Mouse (Mus musculus) liver, embryonic 11.5 days (tissue): ENCODE data around the gene Dgkk. TPM values are rescaled to one million over a fixed set of nuclear protein-coding genes. Genes with fewer than 3 reads are reported as not detected.
A peak's percentile ranks its signal among the peaks of the same experiment; 100 is the strongest.
"Not testable (repeated sequence)": the region's sequence is repeated elsewhere in the genome, so short reads cannot be mapped to it uniquely, and the experiment has no call there.

Experiments
- ATAC-seq: fragments of 200-750 bp; cut with Nextera tagmentation; replicated peaks from 2 replicates; pipeline ENCODE4 v1.8.0; 2017; ENCODE audit warnings: moderate number of reproducible peaks, mild to moderate bottlenecking, moderate TSS enrichment, moderate library complexity; ENCODE audit not compliant: low FRiP score
- DNase-seq: peaks from one replicate; pipeline ENCODE4 v3.0.0-alpha.2; 2017; ENCODE audit warnings: low spot score
- H3K27ac ChIP-seq: fragments of 300-500 bp; sonication (generic); 2 replicates; pipeline ENCODE4 v1.5.1; 2014; ENCODE audit warnings: mild to moderate bottlenecking, low read depth, low read length, control low read depth
- H3K27me3 ChIP-seq: fragments of 300-500 bp; sonication (generic); replicated peaks from 2 replicates; pipeline ENCODE4 v1.6.1; 2014; ENCODE audit warnings: low read length, mixed read lengths; ENCODE audit not compliant: control insufficient read depth, insufficient read depth
- H3K36me3 ChIP-seq: fragments of 300-500 bp; sonication (generic); 2 replicates; pipeline ENCODE4 v1.6.1; 2014; ENCODE audit warnings: mild to moderate bottlenecking, low read length, moderate library complexity, mixed read lengths; ENCODE audit not compliant: control insufficient read depth, insufficient read depth
- H3K4me1 ChIP-seq: fragments of 300-500 bp; sonication (generic); replicated peaks from 2 replicates; pipeline ENCODE4 v1.6.1; 2014; ENCODE audit warnings: low read length, mixed read lengths; ENCODE audit not compliant: control insufficient read depth, insufficient read depth
- H3K4me2 ChIP-seq: fragments of 300-500 bp; sonication (generic); 2 replicates; pipeline ENCODE4 v1.6.1; 2014; ENCODE audit warnings: mild to moderate bottlenecking, control low read depth, moderate library complexity
- H3K4me3 ChIP-seq: fragments of 300-500 bp; sonication (generic); 2 replicates; pipeline ENCODE4 v1.5.1; 2014; ENCODE audit warnings: low read depth, low read length, control low read depth
- H3K9ac ChIP-seq: fragments of 300-500 bp; sonication (generic); 2 replicates; pipeline ENCODE4 v1.6.1; 2014; ENCODE audit warnings: low read depth, low read length, control low read depth
- H3K9me3 ChIP-seq: fragments of 300-500 bp; sonication (generic); 2 replicates; pipeline ENCODE4 v1.6.1; 2016; ENCODE audit warnings: low read length, inconsistent platforms, mixed read lengths; ENCODE audit not compliant: control insufficient read depth
- WGBS: fragments of 180-500 bp; shearing (Covaris S2); extraction: QIAGEN DNeasy Blood & Tissue Kit; methylation state at CpG from one replicate; pipeline ENCODE4 v1.1.7; 2014; 5-methylcytosine and 5-hydroxymethylcytosine counted together
- polyA plus RNA-seq: library from polyadenylated mRNA; unstranded; fragments of >200 nt; fragmentation: Nextera tagmentation; extraction: Ambion mirVana; gene quantifications from 2 replicates; pipeline ENCODE4 v1.2.1, GENCODE M21; 2014

Gene Dgkk
- 1.7 and 1.8 TPM in 2 replicates for polyA plus RNA-seq

DNA sequence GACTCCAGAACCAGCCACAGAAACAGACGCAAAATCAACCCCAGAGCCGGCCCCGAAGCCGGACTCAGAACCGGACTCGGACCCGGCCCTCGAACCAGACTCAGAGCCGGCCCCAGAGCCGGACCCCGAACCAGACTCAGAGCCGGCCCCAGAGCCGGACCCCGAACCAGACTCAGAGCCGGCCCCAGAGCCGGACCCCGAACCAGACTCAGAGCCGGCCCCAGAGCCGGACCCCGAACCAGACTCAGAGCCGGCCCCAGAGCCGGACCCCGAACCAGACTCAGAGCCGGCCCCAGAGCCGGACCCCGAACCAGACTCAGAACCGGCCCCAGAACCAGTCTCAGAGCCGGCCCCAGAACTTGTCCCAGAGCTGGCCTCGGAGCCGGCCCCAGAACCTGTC is at the start of gene Dgkk:
Dgkk (plus strand) TSS at position 301 of the 400 bp plus-strand sequence.
- peak within 1 kb of the TSS; percentile 54 for H3K4me2 ChIP-seq
- H3K4me3 ChIP-seq: peak within 1 kb of the TSS; percentile 14; the same call in 1 of the 2 replicates
- not testable (repeated sequence) for H3K4me1 ChIP-seq, H3K36me3 ChIP-seq, H3K9ac ChIP-seq, DNase-seq, H3K27ac ChIP-seq, H3K9me3 ChIP-seq, ATAC-seq
- peaks cover 15% of the 10 kb centered on the region for H3K27me3 ChIP-seq
- WGBS: 32% methylated on average over 18 of the region's 30 CpGs

DNA sequence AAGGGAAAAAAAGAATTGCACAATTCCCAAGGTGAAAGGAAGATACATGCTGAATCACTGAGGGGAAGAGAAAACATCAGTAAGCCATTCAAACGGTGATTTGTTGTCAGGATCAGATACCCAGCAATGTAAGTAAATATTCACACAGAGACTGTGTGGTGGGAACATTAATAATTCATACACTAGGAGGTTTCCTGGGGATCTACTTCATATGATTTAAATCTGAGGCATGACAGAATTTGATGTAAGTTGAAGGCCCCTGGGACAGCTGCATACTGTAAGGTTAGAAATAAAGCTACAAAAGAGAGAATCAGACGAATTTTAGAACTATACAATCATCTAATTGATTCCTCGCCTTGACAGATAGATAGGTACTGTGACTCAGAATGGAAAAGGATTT is 45.1 kb upstream of the Dgkk start:
- ATAC-seq: no peak
- Histone ChIP-seq H3K9me3 (no peaks in the 10 kb centered on the region), H3K36me3 (no peaks in the 10 kb centered on the region), H3K4me2 (no peak overlapping the region), H3K27me3 (no peaks in the 10 kb centered on the region), H3K9ac (no peak overlapping the region), H3K4me1 (no peaks in the 10 kb centered on the region), H3K27ac (no peak overlapping the region), H3K4me3 (no peak overlapping the region)
- WGBS: 66% methylated on average over 3 of the region's 3 CpGs
- DNase-seq: no peak

DNA sequence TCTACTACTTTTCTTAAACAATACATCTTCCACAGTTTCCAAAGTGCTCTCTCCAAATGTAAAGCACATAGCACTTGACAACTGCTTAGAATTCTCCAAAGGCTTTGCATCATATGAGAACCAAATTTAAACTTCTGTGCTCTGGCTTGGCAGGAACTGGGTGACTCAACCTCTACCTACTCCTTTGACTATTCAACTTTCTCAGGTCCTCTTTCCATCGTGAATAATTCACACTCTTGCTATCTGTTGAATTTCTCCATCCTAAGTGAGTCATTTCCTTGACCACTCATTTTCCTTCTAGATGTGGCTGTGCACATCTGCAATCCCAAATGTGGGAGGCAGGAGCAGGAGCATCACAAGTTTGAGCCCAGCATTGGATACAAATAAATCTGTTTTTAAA is 28.4 kb upstream of the Dgkk start:
- Histone ChIP-seq H3K36me3 (no peaks in the 10 kb centered on the region), H3K9me3 (no peaks in the 10 kb centered on the region), H3K4me1 (no peaks in the 10 kb centered on the region), H3K27ac (no peak overlapping the region), H3K4me2 (no peak overlapping the region), H3K4me3 (no peak overlapping the region), H3K27me3 (no peaks in the 10 kb centered on the region), H3K9ac (no peak overlapping the region)
- no peak for ATAC-seq
- DNase-seq: no peak
- 28% methylated on average over 1 of the region's 1 CpGs for WGBS

DNA sequence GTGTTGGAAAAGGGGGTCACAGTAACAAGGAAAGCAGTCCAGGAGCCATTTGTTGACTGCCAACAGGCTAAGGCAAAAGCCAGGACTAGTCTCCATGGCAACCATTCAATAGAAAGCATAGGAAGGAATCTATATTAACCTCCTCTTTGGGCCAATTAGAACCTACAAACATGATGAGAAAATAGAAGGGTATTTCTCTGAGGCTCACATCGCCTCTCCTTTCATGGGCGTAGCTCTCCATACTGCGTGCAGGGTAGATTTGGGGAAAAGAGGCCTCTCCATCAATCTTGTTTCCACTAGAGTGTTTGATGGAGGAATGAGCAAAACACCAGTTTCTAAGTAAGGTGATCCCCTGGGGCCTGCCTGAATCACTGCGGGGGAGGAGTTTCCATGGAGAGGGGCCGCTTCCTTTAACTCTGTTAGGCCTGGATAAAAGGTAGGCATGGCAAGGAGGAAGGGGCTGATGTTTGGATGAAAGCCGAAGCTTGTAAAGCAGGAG is 27.5 kb upstream of the Dgkk start:
- ATAC-seq: no peak
- H3K36me3 ChIP-seq: no peaks in the 10 kb centered on the region
- H3K9me3 ChIP-seq: no peaks in the 10 kb centered on the region
- WGBS: 45% methylated on average over 6 of the region's 6 CpGs
- H3K27me3 ChIP-seq: no peaks in the 10 kb centered on the region
- no peak overlapping the region for H3K4me2 ChIP-seq
- H3K4me3 ChIP-seq: no peak overlapping the region
- no peak overlapping the region for H3K27ac ChIP-seq
- no peaks in the 10 kb centered on the region for H3K4me1 ChIP-seq
- DNase-seq: no peak
- H3K9ac ChIP-seq: no peak overlapping the region

DNA sequence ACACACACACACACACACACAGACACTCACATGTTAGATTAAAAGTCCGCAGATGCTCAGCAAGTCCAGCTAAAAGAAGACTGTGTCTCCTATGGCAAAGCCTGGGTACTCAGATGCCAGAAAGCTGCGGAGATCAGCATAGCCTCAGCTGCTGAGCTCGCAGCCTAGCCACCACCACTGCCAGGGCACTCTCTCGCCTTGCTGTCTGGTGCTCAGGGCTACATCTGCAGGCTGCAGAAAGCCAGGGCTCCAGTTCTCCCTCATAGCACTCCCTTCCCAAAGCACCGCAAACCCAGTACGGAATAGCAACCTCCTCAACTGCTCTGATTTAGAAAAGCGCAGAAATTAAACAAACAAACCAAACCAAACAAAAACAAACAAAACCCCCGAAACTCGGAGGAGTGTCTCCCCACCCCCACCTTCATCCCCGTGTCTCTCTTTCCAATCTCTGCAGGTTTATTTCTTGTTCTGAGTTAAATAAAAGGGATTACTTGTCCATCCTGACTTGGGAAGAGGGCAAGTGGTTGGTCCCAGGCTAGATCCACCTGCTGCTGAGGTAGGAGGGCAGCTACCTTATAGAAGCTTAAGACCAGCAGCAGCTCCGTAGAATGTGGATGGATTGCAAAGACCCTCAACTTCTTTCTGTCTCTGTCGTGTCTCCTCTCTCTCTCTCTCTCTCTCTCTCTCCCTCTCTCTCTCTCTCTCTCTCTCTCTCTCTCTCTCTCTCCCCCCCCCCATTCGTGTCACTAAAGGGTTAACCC is 1.4 kb upstream of the Dgkk start:
- H3K36me3 ChIP-seq: no peaks in the 10 kb centered on the region
- DNase-seq (no peak), ATAC-seq (no peak)
- H3K9ac ChIP-seq: no peak overlapping the region
- H3K27me3 ChIP-seq: peaks cover 15% of the 10 kb centered on the region
- H3K4me3 ChIP-seq: no peak overlapping the region
- H3K9me3 ChIP-seq: no peaks in the 10 kb centered on the region
- no peak overlapping the region for H3K27ac ChIP-seq
- WGBS: 15% methylated on average over 12 of the region's 13 CpGs
- peak overlapping the region; percentile 31; the same call in 1 of the 2 replicates for H3K4me2 ChIP-seq
- H3K4me1 ChIP-seq: no peaks in the 10 kb centered on the region

DNA sequence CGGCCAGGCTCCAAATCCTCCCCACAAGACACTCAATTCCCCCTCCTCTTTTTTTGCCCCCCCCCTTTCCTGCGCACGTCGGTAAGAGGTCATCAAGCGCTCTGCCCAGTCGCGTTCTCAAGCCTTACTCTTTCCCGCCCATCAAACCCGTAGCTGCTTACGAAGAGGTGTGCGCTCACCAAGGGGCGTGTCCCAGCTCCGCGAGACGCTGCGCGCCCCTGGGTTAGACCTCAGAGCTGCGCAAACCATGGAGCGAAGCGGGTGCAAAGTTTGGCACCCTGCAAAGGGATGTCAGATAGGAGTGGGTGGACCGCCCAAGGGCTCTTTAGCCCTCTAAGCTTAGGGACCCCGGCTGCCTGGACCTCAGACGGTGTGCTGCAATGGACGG is 862 bp upstream of the Dgkk start:
- Histone ChIP-seq H3K27me3 (peaks cover 15% of the 10 kb centered on the region), H3K9me3 (no peaks in the 10 kb centered on the region), H3K4me1 (no peaks in the 10 kb centered on the region), H3K27ac (no peak overlapping the region), H3K9ac (no peak overlapping the region), H3K36me3 (no peaks in the 10 kb centered on the region), H3K4me3 (0 out of 2 replicates have a peak overlapping the region, but pooled peaks have one; percentile 12), H3K4me2 (peak overlapping the region; percentile 54)
- WGBS: 8% methylated on average over 24 of the region's 24 CpGs
- ATAC-seq (peak; percentile 62), DNase-seq (peak; percentile 31)

DNA sequence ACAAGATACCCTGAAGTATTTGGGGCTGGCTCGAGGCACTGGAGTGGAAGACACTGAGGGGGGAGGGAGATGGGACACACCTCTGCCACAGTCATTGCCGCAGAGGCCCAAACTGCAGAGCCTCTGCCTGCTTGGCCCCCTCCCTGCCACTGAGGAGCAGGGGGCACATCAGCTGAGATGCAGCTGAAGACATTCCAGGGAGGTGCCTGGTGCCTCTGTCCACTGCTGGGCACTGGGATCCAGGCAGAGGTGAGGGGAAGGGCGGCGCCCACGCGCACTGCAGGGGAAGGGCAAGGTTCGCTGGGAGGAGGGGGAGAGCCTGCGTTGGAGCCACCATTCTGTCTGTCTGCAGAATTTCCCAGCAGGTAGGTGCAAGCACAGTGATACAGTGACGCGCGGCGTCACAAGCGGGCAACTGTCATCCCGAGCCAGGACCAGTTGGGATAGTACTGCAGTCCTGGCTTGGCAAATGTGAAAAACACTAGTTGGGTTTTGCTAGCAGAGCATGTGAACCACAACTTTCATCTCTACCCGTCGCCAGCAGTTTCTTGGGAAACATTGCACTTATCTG is 948 bp downstream of the Dgkk start:
- no peak overlapping the region for H3K9ac ChIP-seq
- peak overlapping the region; percentile 10; the same call in 1 of the 2 replicates for H3K4me3 ChIP-seq
- no peak overlapping the region for H3K27ac ChIP-seq
- H3K9me3 ChIP-seq: no peaks in the 10 kb centered on the region
- 23% methylated on average over 16 of the region's 16 CpGs for WGBS
- H3K36me3 ChIP-seq: no peaks in the 10 kb centered on the region
- peak overlapping the region; percentile 31 for H3K4me2 ChIP-seq
- peaks cover 15% of the 10 kb centered on the region for H3K27me3 ChIP-seq
- DNase-seq (no peak), ATAC-seq (no peak)
- H3K4me1 ChIP-seq: no peaks in the 10 kb centered on the region

DNA sequence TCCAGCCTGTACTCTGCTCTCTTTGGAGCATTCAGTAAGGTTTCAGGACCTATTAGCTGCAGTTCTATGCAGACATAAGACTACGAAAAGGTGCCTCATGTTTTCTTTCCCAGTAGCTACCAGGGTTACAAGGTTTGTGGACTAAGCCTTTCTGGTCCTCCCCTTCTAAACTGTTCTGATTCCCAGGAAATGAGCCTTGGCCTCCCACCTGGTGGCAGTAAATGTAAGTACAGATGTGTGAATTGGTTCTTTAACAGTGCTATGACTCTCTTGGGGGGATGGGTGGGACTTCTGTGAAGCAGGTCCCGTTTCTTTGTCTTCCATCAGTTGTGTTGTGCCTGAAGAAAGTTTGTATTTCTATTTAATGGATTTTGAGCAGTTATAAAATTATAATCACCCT is 53.4 kb downstream of the Dgkk start:
- Histone ChIP-seq H3K27ac (no peak overlapping the region), H3K4me2 (no peak overlapping the region), H3K9ac (no peak overlapping the region), H3K4me1 (no peaks in the 10 kb centered on the region), H3K4me3 (no peak overlapping the region), H3K27me3 (no peaks in the 10 kb centered on the region), H3K9me3 (no peaks in the 10 kb centered on the region), H3K36me3 (no peaks in the 10 kb centered on the region)
- WGBS: 60% methylated on average over 2 of the region's 2 CpGs
- DNase-seq (no peak), ATAC-seq (no peak)

DNA sequence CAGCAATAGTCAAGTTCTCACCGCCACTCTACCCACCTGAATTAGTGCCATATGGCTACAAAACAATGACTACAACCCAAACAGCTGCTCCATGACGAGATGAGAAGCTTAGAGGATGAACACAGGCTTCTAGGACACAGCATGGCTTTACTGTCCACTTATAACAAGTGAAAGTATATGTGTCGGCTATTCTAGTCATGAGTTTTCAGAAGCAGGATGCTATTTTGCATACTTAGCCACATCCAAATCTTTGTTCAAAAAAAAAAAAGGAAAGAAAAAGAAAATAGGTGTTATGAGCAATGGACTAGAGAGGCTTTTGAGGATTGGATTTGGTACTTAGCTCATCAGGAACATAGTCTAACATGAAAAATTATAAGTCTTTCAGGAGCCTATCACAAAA is 74.4 kb downstream of the Dgkk start:
- no peaks in the 10 kb centered on the region for H3K36me3 ChIP-seq
- no peaks in the 10 kb centered on the region for H3K4me1 ChIP-seq
- no peak for DNase-seq
- WGBS: 53% methylated on average over 3 of the region's 3 CpGs
- H3K27me3 ChIP-seq: no peaks in the 10 kb centered on the region
- H3K27ac ChIP-seq: no peak overlapping the region
- no peak for ATAC-seq
- H3K9me3 ChIP-seq: no peaks in the 10 kb centered on the region
- no peak overlapping the region for H3K9ac ChIP-seq
- H3K4me3 ChIP-seq: no peak overlapping the region
- H3K4me2 ChIP-seq: no peak overlapping the region
